Mouse (Mus musculus): ENCODE measurements around the gene C2cd2l. TPM values are rescaled to one million over a fixed set of nuclear protein-coding genes. Genes with fewer than 3 reads are reported as not detected.

The C2cd2l gene
- total and polyA plus RNA-seq, 2 experiments from 2014 or later = 22.6 to 57.1 TPM

- peaks cover 5% of the 10 kb centered on the region; the same call in 1 of the 2 replicates for H3K4me1 ChIP-seq (ENCODE audit: insufficient read depth, low read length)
- H3K9me3 ChIP-seq (ENCODE audit: low read length) = no peaks in the 10 kb centered on the region
- H3K36me3 ChIP-seq (ENCODE audit: insufficient read depth, low read length) = peaks cover 31% of the 10 kb centered on the region
- ATAC-seq (ENCODE audit: low FRiP score) (peak; percentile 96), DNase-seq (ENCODE audit: low spot score) (peak; percentile 100)
- H3K9ac ChIP-seq (replicated peaks; ENCODE audit: low read length, poor library complexity, severe bottlenecking) = peak within 1 kb of the TSS; percentile 90
- under 1% methylated on average over 85 of the region's 91 CpGs for WGBS
- TF ChIP-seq CTCF (IDR thresholded peaks at IDR 0.05) = peak; percentile 68
- peak within 1 kb of the TSS; percentile 87 for H3K4me3 ChIP-seq (ENCODE audit: low read depth, low read length)
- H3K4me2 ChIP-seq (ENCODE audit: low read depth, low read length, poor library complexity, severe bottlenecking) = peak within 1 kb of the TSS; percentile 86
- no peaks in the 10 kb centered on the region for H3K27me3 ChIP-seq (ENCODE audit: insufficient read depth, low read length)
- H3K27ac ChIP-seq (ENCODE audit: low read depth, low read length) = peak within 1 kb of the TSS; percentile 85
Measured at GRCm38 (mm10) chr9:44334396-44335330, 14.6 kb upstream of the C2cd2l start, which contains the start of gene H2afx. Gene H2afx (plus strand): TSS chr9:44334694.

- no peak overlapping the region for H3K4me3 ChIP-seq (ENCODE audit: low read depth, low read length)
- TF ChIP-seq CTCF (IDR thresholded peaks at IDR 0.05) = no peak
- H3K27me3 ChIP-seq (ENCODE audit: insufficient read depth, low read length) = no peaks in the 10 kb centered on the region
- H3K4me2 ChIP-seq (ENCODE audit: low read depth, low read length, poor library complexity, severe bottlenecking) = no peak overlapping the region
- H3K36me3 ChIP-seq (ENCODE audit: insufficient read depth, low read length) = peaks cover 25% of the 10 kb centered on the region
- DNase-seq (ENCODE audit: low spot score) = no peak
- H3K4me1 ChIP-seq (ENCODE audit: insufficient read depth, low read length) = peaks cover 5% of the 10 kb centered on the region; the same call in 1 of the 2 replicates
- 95% methylated on average over 13 of the region's 13 CpGs for WGBS
- no peaks in the 10 kb centered on the region for H3K9me3 ChIP-seq (ENCODE audit: low read length)
- H3K27ac ChIP-seq (ENCODE audit: low read depth, low read length) = no peak overlapping the region
- no peak overlapping the region for H3K9ac ChIP-seq (replicated peaks; ENCODE audit: low read length, poor library complexity, severe bottlenecking)
- no peak for ATAC-seq (ENCODE audit: low FRiP score)
Measured at GRCm38 (mm10) chr9:44332918-44333638, 13.0 kb upstream of the C2cd2l start.

GRCm38 (mm10) chr9:44330736-44331135, 10.7 kb upstream of the C2cd2l start:
- Histone ChIP-seq H3K36me3 (ENCODE audit: insufficient read depth, low read length) (peaks cover 23% of the 10 kb centered on the region), H3K27ac (ENCODE audit: low read depth, low read length) (no peak overlapping the region), H3K9ac (replicated peaks; ENCODE audit: low read length, poor library complexity, severe bottlenecking) (no peak overlapping the region), H3K4me1 (ENCODE audit: insufficient read depth, low read length) (0 out of 2 replicates have a peak, but pooled peaks cover 8% of the 10 kb centered on the region), H3K27me3 (ENCODE audit: insufficient read depth, low read length) (no peaks in the 10 kb centered on the region), H3K4me2 (ENCODE audit: low read depth, low read length, poor library complexity, severe bottlenecking) (no peak overlapping the region), H3K4me3 (ENCODE audit: low read depth, low read length) (no peak overlapping the region), H3K9me3 (ENCODE audit: low read length) (no peaks in the 10 kb centered on the region)
- ATAC-seq (ENCODE audit: low FRiP score) (no peak), DNase-seq (ENCODE audit: low spot score) (no peak)
- TF ChIP-seq CTCF (IDR thresholded peaks at IDR 0.05) = no peak
- 97% methylated on average over 6 of the region's 6 CpGs for WGBS

GRCm38 (mm10) chr9:44327926-44328325, 7.8 kb upstream of the C2cd2l start:
- Histone ChIP-seq H3K9me3 (ENCODE audit: low read length) (no peaks in the 10 kb centered on the region), H3K36me3 (ENCODE audit: insufficient read depth, low read length) (peaks cover 15% of the 10 kb centered on the region), H3K27me3 (ENCODE audit: insufficient read depth, low read length) (no peaks in the 10 kb centered on the region), H3K4me1 (ENCODE audit: insufficient read depth, low read length) (0 out of 2 replicates have a peak, but pooled peaks cover 8% of the 10 kb centered on the region), H3K27ac (ENCODE audit: low read depth, low read length) (no peak overlapping the region), H3K4me3 (ENCODE audit: low read depth, low read length) (no peak overlapping the region), H3K9ac (replicated peaks; ENCODE audit: low read length, poor library complexity, severe bottlenecking) (no peak overlapping the region; the same call in 1 of the 2 replicates), H3K4me2 (ENCODE audit: low read depth, low read length, poor library complexity, severe bottlenecking) (peak overlapping the region; percentile 90)
- no peak for DNase-seq (ENCODE audit: low spot score)
- no peak for ATAC-seq (ENCODE audit: low FRiP score)
- WGBS = 91% methylated on average over 5 of the region's 5 CpGs
- no peak for TF ChIP-seq CTCF (IDR thresholded peaks at IDR 0.05)

GRCm38 (mm10) chr9:44327064-44327711, 7.1 kb upstream of the C2cd2l start:
- peak; percentile 41 for ATAC-seq (ENCODE audit: low FRiP score)
- WGBS = 1% methylated on average over 22 of the region's 22 CpGs
- Histone ChIP-seq H3K27ac (ENCODE audit: low read depth, low read length) (peak overlapping the region; percentile 82), H3K4me3 (ENCODE audit: low read depth, low read length) (peak overlapping the region; percentile 82), H3K4me2 (ENCODE audit: low read depth, low read length, poor library complexity, severe bottlenecking) (peak overlapping the region; percentile 90), H3K4me1 (ENCODE audit: insufficient read depth, low read length) (0 out of 2 replicates have a peak, but pooled peaks cover 8% of the 10 kb centered on the region), H3K27me3 (ENCODE audit: insufficient read depth, low read length) (no peaks in the 10 kb centered on the region), H3K9me3 (ENCODE audit: low read length) (no peaks in the 10 kb centered on the region), H3K9ac (replicated peaks; ENCODE audit: low read length, poor library complexity, severe bottlenecking) (peak overlapping the region; percentile 78), H3K36me3 (ENCODE audit: insufficient read depth, low read length) (peaks cover 10% of the 10 kb centered on the region; the same call in 1 of the 2 replicates)
- TF ChIP-seq CTCF (IDR thresholded peaks at IDR 0.05) = no peak
- no peak for DNase-seq (ENCODE audit: low spot score)

Data from midbrain, postnatal 0 days (tissue).